Mouse (Mus musculus) myocyte (in vitro differentiated cells): ENCODE measurements around the gene Bad.
A peak's percentile ranks its signal among the peaks of the same experiment; 100 is the strongest.

Experiments
- POLR2A ChIP-seq: IDR thresholded peaks from one replicate; pipeline ENCODE4 v1.6.1; 2011; ENCODE audit warnings: low read depth, mild to moderate bottlenecking, control low read depth, moderate library complexity; ENCODE audit not compliant: insufficient read length
- TCF12 ChIP-seq: IDR thresholded peaks from one replicate; pipeline ENCODE4 v1.6.1; 2011; ENCODE audit warnings: mild to moderate bottlenecking, control low read depth; ENCODE audit not compliant: poor library complexity, insufficient read depth, severe bottlenecking

DNA sequence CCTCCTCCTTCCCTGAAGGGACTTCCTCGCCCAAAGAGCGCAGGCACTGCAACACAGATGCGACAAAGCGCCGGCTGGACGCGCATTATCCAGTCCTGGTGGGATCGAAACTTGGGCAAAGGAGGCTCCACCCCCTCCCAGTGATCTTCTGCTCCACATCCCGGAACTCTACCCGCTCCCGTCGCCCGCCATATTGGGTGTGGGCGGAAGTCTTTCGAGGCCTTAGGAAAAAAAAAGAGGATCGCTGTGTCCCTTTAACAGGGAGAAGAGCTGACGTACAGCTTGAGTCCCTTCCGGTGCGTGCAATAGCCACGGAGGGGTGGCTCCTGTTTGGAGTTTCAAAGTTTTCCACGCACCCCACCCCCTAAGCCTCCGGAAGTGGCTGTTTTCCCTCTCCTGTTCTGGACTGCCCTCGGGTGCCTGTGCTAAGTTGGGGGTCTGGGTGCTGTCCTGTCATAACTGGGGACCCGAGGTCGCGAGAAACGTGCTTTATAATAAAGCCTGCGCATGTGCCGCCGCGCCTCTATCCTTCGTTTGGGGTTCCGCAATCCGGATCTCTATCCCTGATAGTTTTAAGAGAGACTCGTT is 9.8 kb downstream of the Bad start:
- TF ChIP-seq POLR2A (peak; percentile 72), TCF12 (no peak)
